Mouse (Mus musculus) ES-Bruce4 (cell line): ENCODE data around the gene Fancd2. TPM values are rescaled to one million over a fixed set of nuclear protein-coding genes. Genes with fewer than 3 reads are reported as not detected.

ENCODE experiments used
- H3K27ac ChIP-seq: 2 replicates; pipeline ENCODE4 v1.5.1; 2012; ENCODE audit warnings: low read length, inconsistent platforms; ENCODE audit not compliant: insufficient read depth
- H3K27me3 ChIP-seq: 2 replicates; pipeline ENCODE4 v1.6.1; 2012; ENCODE audit warnings: mild to moderate bottlenecking, low read length, inconsistent platforms; ENCODE audit not compliant: control insufficient read depth, poor library complexity, insufficient read depth, severe bottlenecking
- H3K36me3 ChIP-seq: 2 replicates; pipeline ENCODE4 v1.6.1; 2012; ENCODE audit warnings: inconsistent platforms, mild to moderate bottlenecking, low read length, moderate library complexity; ENCODE audit not compliant: control insufficient read depth, poor library complexity, insufficient read depth, severe bottlenecking
- H3K4me1 ChIP-seq: one replicate; pipeline ENCODE4 v1.8.1; 2011; ENCODE audit warnings: low read length; ENCODE audit not compliant: control insufficient read depth, insufficient read depth
- H3K4me3 ChIP-seq: 2 replicates; pipeline ENCODE4 v1.5.1; 2011; ENCODE audit warnings: low read depth, mild to moderate bottlenecking, low read length
- H3K9ac ChIP-seq: 2 replicates; pipeline ENCODE4 v1.6.1; 2012; ENCODE audit warnings: low read depth, mild to moderate bottlenecking, inconsistent platforms; ENCODE audit not compliant: poor library complexity, severe bottlenecking
- H3K9me3 ChIP-seq: replicated peaks from 2 replicates; pipeline ENCODE4 v1.6.1; 2012; ENCODE audit warnings: mild to moderate bottlenecking, low read length, inconsistent platforms; ENCODE audit not compliant: control insufficient read depth, poor library complexity, insufficient read depth, severe bottlenecking
- CTCF ChIP-seq: IDR thresholded peaks from one replicate; pipeline ENCODE4 v1.8.1; 2011; ENCODE audit warnings: low read depth, low read length
- EP300 ChIP-seq: IDR thresholded peaks from 2 replicates; pipeline ENCODE4 v1.6.1; 2011; ENCODE audit warnings: low read depth, low read length; ENCODE audit not compliant: insufficient read depth
- POLR2A ChIP-seq: IDR thresholded peaks from one replicate; pipeline ENCODE4 v1.8.1; 2011; ENCODE audit warnings: low read length; ENCODE audit not compliant: insufficient read depth
- polyA plus RNA-seq: library from polyadenylated mRNA; stranded (reverse); fragments of >200 nt; gene quantifications from 2 replicates; pipeline ENCODE4 v1.2.4, GENCODE M21; 2011; ENCODE audit warnings: low read depth; ENCODE audit not compliant: missing spikeins, insufficient read depth, insufficient read length

The Fancd2 gene
- polyA plus RNA-seq, result 76.2 and 85.4 TPM in 2 replicates

- no peaks in the 10 kb centered on the region for H3K4me1 ChIP-seq
- peak within 1 kb of the TSS; percentile 100 for H3K4me3 ChIP-seq
- H3K9me3 ChIP-seq, result no peaks in the 10 kb centered on the region
- no peak within 1 kb of the TSS for H3K27ac ChIP-seq
- peak within 1 kb of the TSS; percentile 52 for H3K9ac ChIP-seq
- peaks cover 13% of the 10 kb centered on the region for H3K36me3 ChIP-seq
- H3K27me3 ChIP-seq, result no peaks in the 10 kb centered on the region
- TF ChIP-seq CTCF (no peak), EP300 (0 out of 2 replicates have a peak, but pooled peaks have one; percentile 28), POLR2A (peak; percentile 49)
Measured at GRCm38 (mm10) chr6:113530932-113531839, at the start of gene Fancd2, which contains the start of gene Emc3. Fancd2 (plus strand) TSS chr6:113531682. Emc3 (minus strand) TSS chr6:113531652.

GRCm38 (mm10) chr6:113482477-113483099 lies 48.9 kb upstream of the Fancd2 start:
- H3K27me3 ChIP-seq, result no peaks in the 10 kb centered on the region
- H3K9ac ChIP-seq, result peak overlapping the region; percentile 51
- peaks cover 2% of the 10 kb centered on the region for H3K4me1 ChIP-seq
- H3K27ac ChIP-seq, result peak overlapping the region; percentile 60
- no peaks in the 10 kb centered on the region for H3K36me3 ChIP-seq
- H3K4me3 ChIP-seq, result peak overlapping the region; percentile 87
- no peaks in the 10 kb centered on the region for H3K9me3 ChIP-seq
- TF ChIP-seq POLR2A, result no peak
- no peak for TF ChIP-seq EP300
- no peak for TF ChIP-seq CTCF

- H3K9ac ChIP-seq, result peak within 1 kb of the TSS; percentile 70
- H3K9me3 ChIP-seq, result no peaks in the 10 kb centered on the region
- H3K4me1 ChIP-seq, result peaks cover 7% of the 10 kb centered on the region
- peak; percentile 73 for TF ChIP-seq POLR2A
- TF ChIP-seq EP300, result no peak
- no peaks in the 10 kb centered on the region for H3K27me3 ChIP-seq
- peak within 1 kb of the TSS; percentile 81 for H3K27ac ChIP-seq
- H3K4me3 ChIP-seq, result peak within 1 kb of the TSS; percentile 87
- H3K36me3 ChIP-seq, result no peaks in the 10 kb centered on the region
Measured at GRCm38 (mm10) chr6:113483100-113483615, 48.3 kb upstream of the Fancd2 start, which contains the start of gene Creld1. Creld1 (plus strand) TSS chr6:113483297.

GRCm38 (mm10) chr6:113483729-113484128 lies 47.8 kb upstream of the Fancd2 start:
- Histone ChIP-seq H3K9ac (peak overlapping the region; percentile 70), H3K36me3 (no peaks in the 10 kb centered on the region), H3K4me1 (peaks cover 8% of the 10 kb centered on the region), H3K4me3 (peak overlapping the region; percentile 64), H3K27me3 (no peaks in the 10 kb centered on the region), H3K9me3 (no peaks in the 10 kb centered on the region), H3K27ac (peak overlapping the region; percentile 81)
- no peak for TF ChIP-seq CTCF
- TF ChIP-seq POLR2A, result no peak
- no peak for TF ChIP-seq EP300

DNA sequence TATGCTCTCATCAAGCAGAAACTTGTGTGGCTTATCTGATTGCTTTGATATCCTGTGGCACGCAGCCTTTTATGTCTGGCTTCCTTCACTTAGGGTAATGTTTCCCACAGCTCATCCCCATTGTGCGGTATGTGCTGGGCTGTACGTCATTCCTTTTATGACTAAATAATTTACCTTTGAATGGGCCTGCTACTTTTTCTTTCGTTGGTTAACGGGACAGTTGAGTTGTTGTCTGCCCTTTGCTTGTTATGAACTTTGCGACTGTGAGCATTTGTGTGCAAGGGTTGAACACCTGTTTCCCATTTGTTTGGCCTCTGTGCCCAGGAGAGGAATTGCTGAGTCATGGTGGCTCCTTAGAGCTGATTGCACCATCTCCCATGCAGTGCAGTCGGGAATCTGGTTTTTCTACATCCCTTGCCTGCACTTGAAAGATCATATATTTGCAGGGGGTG lies 44.3 kb upstream of the Fancd2 start:
- H3K36me3 ChIP-seq, result no peaks in the 10 kb centered on the region
- H3K27ac ChIP-seq, result peak overlapping the region; percentile 81
- peak overlapping the region; percentile 19 for H3K9ac ChIP-seq
- TF ChIP-seq POLR2A, result no peak
- TF ChIP-seq EP300, result peak; percentile 76
- peaks cover 8% of the 10 kb centered on the region for H3K4me1 ChIP-seq
- no peaks in the 10 kb centered on the region for H3K9me3 ChIP-seq
- H3K27me3 ChIP-seq, result no peaks in the 10 kb centered on the region
- no peak overlapping the region for H3K4me3 ChIP-seq
